Mouse (Mus musculus): ENCODE measurements around the gene Ifnb1.

DNA sequence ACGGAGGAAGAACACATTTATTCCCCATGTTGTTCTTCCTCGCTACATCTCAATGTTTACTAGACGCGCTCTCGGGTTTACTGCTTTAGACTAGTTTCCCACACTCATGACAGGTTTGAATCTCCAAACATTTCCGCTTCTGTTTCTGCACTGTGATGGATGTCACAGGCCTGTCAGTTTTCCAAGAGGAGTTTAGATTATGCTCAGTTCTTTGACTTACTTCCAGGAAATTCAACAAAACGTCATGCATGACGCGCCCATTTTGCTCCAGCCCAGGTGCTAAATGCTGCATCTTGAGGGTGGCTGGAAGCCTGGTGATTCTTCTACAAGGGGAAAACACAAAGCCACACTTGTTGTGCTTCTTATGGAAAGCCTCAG is 43.8 kb downstream of the Ifnb1 start:
- TF ChIP-seq POLR2A (IDR thresholded peaks at IDR 0.05; ENCODE audit: low read depth, low read length) (no peak), USF1 (IDR thresholded peaks at IDR 0.05; ENCODE audit: low read depth, low read length) (no peak), SMC3 (IDR thresholded peaks at IDR 0.05; ENCODE audit: low read depth, low read length) (no peak), JUND (conservative IDR thresholded peaks at IDR 0.05; ENCODE audit: low read depth, low read length) (no peak), CTCF (conservative IDR thresholded peaks at IDR 0.05 in 1 of 2, IDR thresholded peaks at IDR 0.05 in 1 of 2; ENCODE audit: low read depth in 2 of 2, low read length in 2 of 2) (no peak), UBTF (IDR thresholded peaks at IDR 0.05; ENCODE audit: low read depth, low read length) (no peak)
